Mouse (Mus musculus): Measurements from ENCODE around the gene Ston1.

DNA sequence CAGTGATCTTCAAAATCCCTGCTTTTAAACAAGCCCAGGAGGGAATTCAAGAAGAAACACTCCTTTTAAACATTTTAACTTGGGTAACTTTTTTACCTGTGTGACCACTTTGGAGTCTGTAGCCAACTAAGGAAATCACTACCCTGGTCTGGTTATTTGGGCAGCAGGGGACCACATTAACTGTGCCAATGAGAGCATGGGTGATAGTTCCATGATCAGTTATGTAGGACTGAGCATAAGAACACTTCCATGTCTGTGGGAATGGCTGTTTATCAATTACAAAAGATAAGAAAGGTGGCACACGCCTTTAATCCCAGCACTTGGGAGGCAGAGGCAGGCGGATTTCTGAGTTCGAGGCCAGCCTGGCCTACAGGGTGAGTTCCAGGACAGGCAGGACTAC lies 49.7 kb downstream of the Ston1 start:
- TF ChIP-seq CTCF (IDR thresholded peaks at IDR 0.05; ENCODE audit: control insufficient read depth, insufficient read depth, insufficient read length) (no peak), USF1 (IDR thresholded peaks at IDR 0.05; ENCODE audit: low read depth) (no peak), CEBPB (IDR thresholded peaks at IDR 0.05; ENCODE audit: low read depth) (no peak)

All from C2C12 (cell line).